Mouse (Mus musculus) T-helper 17 cell (primary cell): ENCODE measurements around the gene Gm42957.
"Not testable (repeated sequence)": the region's sequence is repeated elsewhere in the genome, so short reads cannot be mapped to it uniquely, and the experiment has no call there.

Experiments used
- in situ Hi-C, 2 experiments: fragments of 300-600 bp; cut with MboI, MseI; formaldehyde crosslinking; loops; 1 replicate in 1 of 2; 2 replicates in 1 of 2; pipeline ENCODE4 v1.15.1; 2025; ENCODE audit warnings: high pct_unique_total_duplicates in 2 of 2

The Gm42957 gene

GRCm38 (mm10) chr3:96669727-96670468, 34.6 kb downstream of the Gm42957 start, which contains the start of gene Ankrd35:
Gene Ankrd35 (plus strand): TSS chr3:96670131.
- in situ Hi-C loops: no loop called here

GRCm38 (mm10) chr3:96671519-96671918, 36.2 kb downstream of the Gm42957 start:
- in situ Hi-C loops: no loop called here

GRCm38 (mm10) chr3:96673514-96673913, 38.2 kb downstream of the Gm42957 start:
- in situ Hi-C loops: no loop called here

GRCm38 (mm10) chr3:96674442-96674841, 39.2 kb downstream of the Gm42957 start:
- in situ Hi-C loops: no loop called here

- in situ Hi-C loops: no loop called here
Observed at GRCm38 (mm10) chr3:96675171-96675570, 39.9 kb downstream of the Gm42957 start.

GRCm38 (mm10) chr3:96675690-96676089, 40.4 kb downstream of the Gm42957 start:
- in situ Hi-C loops: no loop called here

GRCm38 (mm10) chr3:96678456-96678855, 43.2 kb downstream of the Gm42957 start:
- in situ Hi-C loops: no loop called here

GRCm38 (mm10) chr3:96679159-96679674, 43.9 kb downstream of the Gm42957 start:
- in situ Hi-C loops: no loop called here

- in situ Hi-C loops: no loop called here
Observed at GRCm38 (mm10) chr3:96680269-96680956, 45.1 kb downstream of the Gm42957 start.

GRCm38 (mm10) chr3:96683496-96683895, 48.2 kb downstream of the Gm42957 start:
- in situ Hi-C loops: no loop called here

GRCm38 (mm10) chr3:96684151-96684821, 49.0 kb downstream of the Gm42957 start:
- in situ Hi-C loops: no loop called here

- in situ Hi-C loops: no loop called here
Observed at GRCm38 (mm10) chr3:96684822-96685156, 49.5 kb downstream of the Gm42957 start.

GRCm38 (mm10) chr3:96686057-96686456, 50.8 kb downstream of the Gm42957 start:
- in situ Hi-C loops: not testable (repeated sequence)

- in situ Hi-C loops: no loop called here
Observed at GRCm38 (mm10) chr3:96688854-96689253, 53.6 kb downstream of the Gm42957 start.

GRCm38 (mm10) chr3:96690298-96690697, 55.0 kb downstream of the Gm42957 start:
- in situ Hi-C loops: no loop called here

- in situ Hi-C loops: no loop called here
Observed at GRCm38 (mm10) chr3:96692506-96692905, 57.2 kb downstream of the Gm42957 start.

GRCm38 (mm10) chr3:96693579-96693978, 58.3 kb downstream of the Gm42957 start:
- in situ Hi-C loops: no loop called here

- in situ Hi-C loops: no loop called here
Observed at GRCm38 (mm10) chr3:96696198-96696765, 61.0 kb downstream of the Gm42957 start, which contains the start of gene Pias3. Gene Pias3 (plus strand): TSS chr3:96696384.

- in situ Hi-C loops: no loop called here
Observed at GRCm38 (mm10) chr3:96696766-96697732, 61.8 kb downstream of the Gm42957 start.

- in situ Hi-C loops: no loop called here
Observed at GRCm38 (mm10) chr3:96698993-96699690, 63.9 kb downstream of the Gm42957 start.
